Mouse (Mus musculus) liver, postnatal 0 days (tissue): ENCODE measurements around the gene Tecpr2. TPM values are rescaled to one million over a fixed set of nuclear protein-coding genes. Genes with fewer than 3 reads are reported as not detected.

ENCODE experiments used
- ATAC-seq: fragments of 200-750 bp; cut with Nextera tagmentation; 2 replicates; pipeline ENCODE4 v1.8.0; 2017; ENCODE audit warnings: mild to moderate bottlenecking, moderate library complexity
- DNase-seq: peaks from one replicate; pipeline ENCODE4 v3.0.0-alpha.2; 2016
- H3K27ac ChIP-seq: fragments of 300-500 bp; sonication (generic); 2 replicates; pipeline ENCODE4 v1.5.1; 2014; ENCODE audit warnings: antibody characterized with exemption, moderate library complexity, mild to moderate bottlenecking, low read depth
- H3K27me3 ChIP-seq: fragments of 300-500 bp; sonication (generic); 2 replicates; pipeline ENCODE4 v1.6.1; 2014; ENCODE audit warnings: low read length, control low read depth, mixed read lengths; ENCODE audit not compliant: insufficient read depth
- H3K36me3 ChIP-seq: fragments of 300-500 bp; sonication (generic); replicated peaks from 2 replicates; pipeline ENCODE4 v1.6.1; 2014; ENCODE audit warnings: mild to moderate bottlenecking, control low read depth, low read length, moderate library complexity, mixed read lengths; ENCODE audit not compliant: insufficient read depth
- H3K4me1 ChIP-seq: fragments of 300-500 bp; sonication (generic); 2 replicates; pipeline ENCODE4 v1.6.1; 2014; ENCODE audit warnings: antibody characterized with exemption, mild to moderate bottlenecking, control low read depth; ENCODE audit not compliant: insufficient read depth
- H3K4me2 ChIP-seq: fragments of 300-500 bp; sonication (generic); 2 replicates; pipeline ENCODE4 v1.6.1; 2014; ENCODE audit warnings: low read depth, mild to moderate bottlenecking, low read length, moderate library complexity, mixed read lengths
- H3K4me3 ChIP-seq: fragments of 300-500 bp; sonication (generic); 2 replicates; pipeline ENCODE4 v1.5.1; 2014; ENCODE audit warnings: low read depth, low read length
- H3K9ac ChIP-seq: fragments of 300-500 bp; sonication (generic); replicated peaks from 2 replicates; pipeline ENCODE4 v1.6.1; 2014; ENCODE audit warnings: mild to moderate bottlenecking, moderate library complexity
- H3K9me3 ChIP-seq: fragments of 300-500 bp; sonication (generic); 2 replicates; pipeline ENCODE4 v1.6.1; 2016; ENCODE audit warnings: mild to moderate bottlenecking, control low read depth, low read length, mixed read lengths
- CTCF ChIP-seq: sonication (generic); IDR thresholded peaks from 2 replicates; pipeline ENCODE4 v1.5.1; 2016; ENCODE audit warnings: antibody characterized with exemption, low read depth
- EP300 ChIP-seq: IDR thresholded peaks from 2 replicates; pipeline ENCODE4 v1.6.1; 2016; ENCODE audit warnings: antibody characterized with exemption, low read depth, mild to moderate bottlenecking
- WGBS: fragments of 180-500 bp; shearing (Covaris S2); extraction: QIAGEN DNeasy Blood & Tissue Kit; methylation state at CpG from one replicate; pipeline ENCODE4 v1.1.7; 2014; ENCODE audit not compliant: insufficient replicate concordance; 5-methylcytosine and 5-hydroxymethylcytosine counted together
- polyA plus RNA-seq: library from polyadenylated mRNA; unstranded; fragments of >200 nt; fragmentation: Nextera tagmentation; extraction: Ambion mirVana; gene quantifications from 2 replicates; pipeline ENCODE4 v1.2.1, GENCODE M21; 2015

The Tecpr2 gene
- polyA plus RNA-seq, 1 experiment from 2014 or later, result 1.1 TPM

GRCm38 (mm10) chr12:110861256-110861655, 27.8 kb upstream of the Tecpr2 start:
- Histone ChIP-seq H3K9me3 (no peaks in the 10 kb centered on the region), H3K4me1 (peaks cover 13% of the 10 kb centered on the region), H3K27me3 (no peaks in the 10 kb centered on the region), H3K27ac (no peak overlapping the region), H3K4me2 (no peak overlapping the region), H3K4me3 (no peak overlapping the region), H3K9ac (no peak overlapping the region), H3K36me3 (peaks cover 8% of the 10 kb centered on the region; the same call in 1 of the 2 replicates)
- TF ChIP-seq EP300 (no peak), CTCF (no peak)
- WGBS, result 72% methylated on average over 7 of the region's 7 CpGs
- ATAC-seq, result no peak
- no peak for DNase-seq

DNA sequence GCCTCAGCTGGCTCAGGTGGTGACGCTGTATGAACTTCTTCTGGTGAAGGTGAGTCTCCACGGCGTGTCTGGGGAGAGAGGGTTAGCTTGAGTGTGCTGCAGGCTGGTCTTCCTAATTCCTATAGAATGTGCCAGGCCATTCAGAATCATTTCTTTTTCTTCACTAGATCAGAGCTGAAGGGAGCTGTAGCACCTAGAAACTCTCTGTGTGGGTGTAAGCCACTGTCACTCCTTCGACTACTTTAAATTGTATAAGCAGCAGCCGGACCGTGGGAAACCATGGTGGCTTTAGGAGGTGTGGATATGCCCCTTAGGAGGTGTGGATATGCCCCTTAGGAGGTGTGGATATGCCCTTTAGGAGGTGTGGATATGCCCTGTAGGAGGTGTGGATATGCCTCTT, 25.1 kb upstream of the Tecpr2 start:
- WGBS, result 87% methylated on average over 6 of the region's 6 CpGs

DNA sequence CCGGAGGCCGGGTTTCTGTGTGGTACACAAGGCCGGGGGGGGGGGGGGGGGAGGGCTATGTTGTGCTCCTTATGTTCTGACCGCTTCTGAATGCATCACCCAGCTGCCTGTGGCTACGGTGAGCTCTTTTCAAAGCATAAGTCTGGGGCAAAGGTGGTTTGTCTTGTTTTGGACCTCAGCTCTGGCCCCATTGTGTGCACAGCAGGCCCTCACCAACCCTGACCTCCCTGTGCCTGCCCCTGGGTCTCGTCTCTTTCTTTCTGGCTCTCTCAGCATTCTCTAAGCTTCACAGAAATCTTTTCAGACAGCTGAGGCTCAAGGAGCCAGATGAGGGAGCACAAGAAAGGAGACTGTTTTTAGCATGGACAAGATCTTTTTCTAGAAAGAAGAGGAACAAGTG, 23.5 kb upstream of the Tecpr2 start:
- DNase-seq (peak; percentile 56), ATAC-seq (peak; percentile 92)
- peak overlapping the region; percentile 90 for H3K27ac ChIP-seq
- no peak overlapping the region for H3K4me3 ChIP-seq
- H3K9ac ChIP-seq, result no peak overlapping the region; the same call in 1 of the 2 replicates
- peaks cover 23% of the 10 kb centered on the region for H3K36me3 ChIP-seq
- H3K27me3 ChIP-seq, result no peaks in the 10 kb centered on the region
- TF ChIP-seq CTCF (no peak), EP300 (no peak)
- H3K4me2 ChIP-seq, result peak overlapping the region; percentile 56
- WGBS, result 64% methylated on average over 6 of the region's 6 CpGs
- no peaks in the 10 kb centered on the region for H3K9me3 ChIP-seq
- peaks cover 14% of the 10 kb centered on the region for H3K4me1 ChIP-seq

More for the DNA sequence above, 25.1 kb upstream of the Tecpr2 start:
- peaks cover 16% of the 10 kb centered on the region for H3K36me3 ChIP-seq
- no peaks in the 10 kb centered on the region for H3K9me3 ChIP-seq
- no peak overlapping the region for H3K4me2 ChIP-seq
- TF ChIP-seq EP300, result no peak
- no peak for TF ChIP-seq CTCF
- no peak overlapping the region for H3K9ac ChIP-seq
- no peak overlapping the region for H3K4me3 ChIP-seq
- H3K4me1 ChIP-seq, result peaks cover 6% of the 10 kb centered on the region; the same call in 1 of the 2 replicates
- H3K27me3 ChIP-seq, result no peaks in the 10 kb centered on the region
- ATAC-seq (no peak), DNase-seq (no peak)
- no peak overlapping the region for H3K27ac ChIP-seq

GRCm38 (mm10) chr12:110865989-110866388, 23.1 kb upstream of the Tecpr2 start:
- WGBS, result 71% methylated on average over 10 of the region's 10 CpGs
- DNase-seq (peak; percentile 53), ATAC-seq (peak; percentile 83)
- Histone ChIP-seq H3K9me3 (no peaks in the 10 kb centered on the region), H3K27me3 (no peaks in the 10 kb centered on the region), H3K4me1 (peaks cover 19% of the 10 kb centered on the region), H3K4me3 (no peak overlapping the region), H3K9ac (no peak overlapping the region; the same call in 1 of the 2 replicates), H3K27ac (peak overlapping the region; percentile 90), H3K36me3 (peaks cover 22% of the 10 kb centered on the region), H3K4me2 (peak overlapping the region; percentile 56)
- TF ChIP-seq CTCF, result no peak
- no peak for TF ChIP-seq EP300

DNA sequence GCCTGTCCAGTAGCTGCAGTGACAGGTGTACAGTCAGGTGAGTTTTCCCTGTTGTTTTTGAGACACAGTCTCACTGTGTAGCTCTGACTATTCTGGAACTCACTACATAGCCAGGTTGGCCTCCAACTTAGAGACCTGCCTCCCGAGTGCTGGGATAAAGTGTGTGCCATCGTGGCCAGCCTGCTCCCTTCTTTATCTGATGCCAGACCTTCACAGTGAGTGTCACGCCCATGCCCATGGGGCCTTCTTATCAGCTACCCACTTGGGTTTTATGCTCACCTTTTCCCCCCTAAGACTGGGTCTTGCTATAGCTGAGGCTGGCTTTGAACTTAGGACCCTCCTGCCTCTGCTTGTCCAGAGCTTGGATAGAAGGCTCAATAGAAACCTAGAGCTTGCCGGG, 19.0 kb upstream of the Tecpr2 start:
- no peak overlapping the region for H3K27ac ChIP-seq
- TF ChIP-seq EP300 (no peak), CTCF (no peak)
- no peak for ATAC-seq

DNA sequence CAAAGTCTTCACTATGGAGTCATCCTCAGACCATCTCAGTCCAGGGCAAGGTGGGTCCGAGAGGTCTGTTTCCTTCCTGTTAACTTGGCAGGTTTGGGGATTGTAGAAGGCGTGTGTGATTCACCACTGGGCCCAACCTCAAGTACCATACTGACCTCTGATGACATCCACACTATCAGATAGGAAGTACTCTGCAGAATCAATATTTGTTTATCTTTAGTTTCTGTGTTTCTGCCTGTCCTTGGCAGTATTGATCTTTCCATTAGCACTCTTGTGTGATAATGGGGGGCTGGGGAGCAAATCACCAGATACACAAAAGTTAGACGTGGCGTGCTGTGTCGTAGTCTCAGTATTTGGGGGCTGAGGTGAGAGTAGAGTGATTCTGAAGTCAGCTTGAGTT, 17.8 kb upstream of the Tecpr2 start:
- H3K4me1 ChIP-seq, result peaks cover 22% of the 10 kb centered on the region
- whole genome bisulfite sequencing, result 66% methylated on average over 5 of the region's 5 CpGs
- H3K4me3 ChIP-seq, result no peak overlapping the region
- TF ChIP-seq CTCF, result no peak
- TF ChIP-seq EP300, result peak; percentile 80
- H3K4me2 ChIP-seq, result no peak overlapping the region
- DNase-seq, result no peak
- H3K27me3 ChIP-seq, result no peaks in the 10 kb centered on the region
- no peaks in the 10 kb centered on the region for H3K9me3 ChIP-seq
- peak; percentile 81 for ATAC-seq
- H3K9ac ChIP-seq, result no peak overlapping the region
- H3K27ac ChIP-seq, result peak overlapping the region; percentile 66; the same call in 1 of the 2 replicates
- peaks cover 43% of the 10 kb centered on the region for H3K36me3 ChIP-seq

More for the DNA sequence above, 19.0 kb upstream of the Tecpr2 start:
- no peaks in the 10 kb centered on the region for H3K9me3 ChIP-seq
- no peak overlapping the region for H3K4me3 ChIP-seq
- 0 out of 2 replicates have a peak overlapping the region, but pooled peaks have one; percentile 2 for H3K4me2 ChIP-seq
- peaks cover 22% of the 10 kb centered on the region for H3K4me1 ChIP-seq
- no peaks in the 10 kb centered on the region for H3K27me3 ChIP-seq
- peaks cover 36% of the 10 kb centered on the region for H3K36me3 ChIP-seq
- no peak for DNase-seq
- no peak overlapping the region for H3K9ac ChIP-seq
- whole genome bisulfite sequencing, result 54% methylated on average over 4 of the region's 4 CpGs
